Mouse (Mus musculus): ENCODE measurements at regions not wholly inside any gene's neighbourhood (a gene's known extent, or its start where the extent isn't known, plus 50 kb on each side); places are given as distances from the start of the nearest gene placed in this dataset.

DNA sequence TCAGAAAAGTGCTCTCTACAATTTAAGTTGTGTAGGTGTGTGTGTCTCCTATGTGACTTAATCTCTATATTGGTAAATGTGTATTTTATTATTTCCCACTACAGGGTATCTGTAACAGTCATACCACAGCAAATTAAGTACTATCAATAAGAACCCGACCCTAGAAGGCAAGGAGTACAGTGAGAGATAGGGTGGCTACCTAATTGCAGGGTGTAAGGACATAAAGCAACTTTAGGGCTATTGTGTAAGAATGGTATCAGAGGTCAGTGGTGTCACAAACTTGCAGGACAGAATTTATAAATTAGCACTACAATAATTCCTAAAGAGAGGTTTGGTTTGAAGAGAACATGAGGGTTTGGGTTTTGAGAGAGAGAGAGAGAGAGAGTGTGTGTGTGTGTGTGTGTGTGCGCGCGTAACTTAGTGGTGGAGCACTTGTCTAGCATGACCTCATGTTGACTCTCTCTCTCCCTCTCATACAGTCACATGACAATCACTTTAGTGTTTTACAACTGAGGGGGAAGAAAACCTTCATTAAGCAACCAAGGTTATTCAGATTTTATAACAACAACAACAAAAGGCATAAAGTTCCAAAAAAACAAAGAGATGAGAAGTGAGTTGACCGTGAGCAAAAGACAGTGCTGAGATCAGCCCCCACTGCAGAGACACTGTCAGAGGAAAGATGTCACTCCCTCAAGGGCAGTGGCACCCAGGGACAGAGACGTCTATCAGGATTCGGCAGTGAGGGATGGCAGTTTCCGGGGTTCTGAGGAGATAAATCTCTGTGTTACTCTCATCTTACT lies 50.2 kb upstream of the Atp11b start:
- TF ChIP-seq CTCF (IDR thresholded peaks at IDR 0.05 in 2 of 3, conservative IDR thresholded peaks at IDR 0.05 in 1 of 3; ENCODE audit: control insufficient read depth in 1 of 3, insufficient read depth in 1 of 3, low read depth in 2 of 3, low read length in 3 of 3, poor library complexity in 1 of 3, severe bottlenecking in 1 of 3) (no peak), ETS1 (IDR thresholded peaks at IDR 0.05; ENCODE audit: low read depth, low read length) (no peak), POLR2A (IDR thresholded peaks at IDR 0.05; ENCODE audit: control insufficient read depth in 1 of 2, insufficient read depth in 1 of 2, low read depth in 1 of 2, low read length in 2 of 2, poor library complexity in 1 of 2) (no peak), BHLHE40 (IDR thresholded peaks at IDR 0.05; ENCODE audit: borderline replicate concordance, low read depth, low read length) (no peak), EP300 (IDR thresholded peaks at IDR 0.05; ENCODE audit: low read depth in 1 of 2, low read length in 2 of 2) (no peak), MAFK (IDR thresholded peaks at IDR 0.05; ENCODE audit: borderline replicate concordance, low read depth, low read length) (no peak), POLR2AphosphoS2 (IDR thresholded peaks at IDR 0.05; ENCODE audit: low read length) (no peak), ELF1 (IDR thresholded peaks at IDR 0.05; ENCODE audit: low read depth, low read length) (no peak), GABPA (IDR thresholded peaks at IDR 0.05; ENCODE audit: low read depth, low read length) (no peak), ZMIZ1 (IDR thresholded peaks at IDR 0.05; ENCODE audit: low read depth, low read length) (no peak), SMC3 (IDR thresholded peaks at IDR 0.05; ENCODE audit: low read depth, low read length) (no peak), TAL1 (IDR thresholded peaks at IDR 0.05; ENCODE audit: low read length) (no peak), USF2 (IDR thresholded peaks at IDR 0.05; ENCODE audit: borderline replicate concordance in 1 of 2, insufficient read depth in 1 of 2, low read depth in 1 of 2, low read length in 2 of 2) (no peak)

All from MEL (cell line).